Mouse (Mus musculus) forebrain, postnatal 0 days (tissue): Measurements from ENCODE around the gene Ggnbp2. TPM values are rescaled to one million over a fixed set of nuclear protein-coding genes. Genes with fewer than 3 reads are reported as not detected.
"Not testable (repeated sequence)": the region's sequence is repeated elsewhere in the genome, so short reads cannot be mapped to it uniquely, and the experiment has no call there.

Source experiments
- ATAC-seq: fragments of 200-750 bp; cut with Nextera tagmentation; 2 replicates; pipeline ENCODE4 v1.8.0; 2017; ENCODE audit warnings: mild to moderate bottlenecking, moderate library complexity
- DNase-seq: peaks from one replicate; pipeline ENCODE4 v3.0.0-alpha.2; 2015
- H3K27ac ChIP-seq: fragments of 300-500 bp; sonication (generic); 2 replicates; pipeline ENCODE4 v1.5.1; 2014; ENCODE audit warnings: low read depth, mild to moderate bottlenecking, antibody characterized with exemption, low read length, moderate library complexity, mixed read lengths
- H3K27me3 ChIP-seq: fragments of 300-500 bp; sonication (generic); 2 replicates; pipeline ENCODE4 v1.6.1; 2014; ENCODE audit warnings: mild to moderate bottlenecking, low read length, mixed read lengths; ENCODE audit not compliant: insufficient read depth
- H3K36me3 ChIP-seq: fragments of 300-500 bp; sonication (generic); 2 replicates; pipeline ENCODE4 v1.6.1; 2014; ENCODE audit warnings: mild to moderate bottlenecking, moderate library complexity; ENCODE audit not compliant: insufficient read depth
- H3K4me1 ChIP-seq: fragments of 300-500 bp; sonication (generic); 2 replicates; pipeline ENCODE4 v1.6.1; 2014; ENCODE audit warnings: antibody characterized with exemption; ENCODE audit not compliant: insufficient read depth
- H3K4me2 ChIP-seq: fragments of 300-500 bp; sonication (generic); 2 replicates; pipeline ENCODE4 v1.6.1; 2014; ENCODE audit warnings: low read depth, mild to moderate bottlenecking, moderate library complexity
- H3K4me3 ChIP-seq: fragments of 300-500 bp; sonication (generic); 2 replicates; pipeline ENCODE4 v1.5.1; 2014; ENCODE audit warnings: low read depth, low read length, mixed read lengths
- H3K9ac ChIP-seq: fragments of 300-500 bp; sonication (generic); 2 replicates; pipeline ENCODE4 v1.6.1; 2014; ENCODE audit warnings: mild to moderate bottlenecking
- H3K9me3 ChIP-seq: fragments of 300-500 bp; sonication (generic); 2 replicates; pipeline ENCODE4 v1.6.1; 2016; ENCODE audit warnings: low read length
- CTCF ChIP-seq: sonication (generic); IDR thresholded peaks from 2 replicates; pipeline ENCODE4 v1.5.1; 2016; ENCODE audit warnings: antibody characterized with exemption, control low read depth, low read depth
- WGBS: fragments of 180-500 bp; shearing (Covaris S2); extraction: QIAGEN DNeasy Blood & Tissue Kit; methylation state at CpG from one replicate; pipeline ENCODE4 v1.1.7; 2014; 5-methylcytosine and 5-hydroxymethylcytosine counted together
- polyA plus RNA-seq: library from polyadenylated mRNA; unstranded; fragments of >200 nt; fragmentation: Nextera tagmentation; extraction: Ambion mirVana; gene quantifications from 2 replicates; pipeline ENCODE4 v1.2.1, GENCODE M21; 2015
- total RNA-seq: library from RNA; depleted of rRNA; stranded (reverse); fragments of >200 nt; gene quantifications from 2 replicates; pipeline ENCODE4 v1.2.3, GENCODE M21; 2014

Ggnbp2 gene
- total and polyA plus RNA-seq, 2 experiments from 2014 or later, result 68.2 to 70.8 TPM

- TF ChIP-seq CTCF, result no peak
- Histone ChIP-seq H3K4me2 (no peak overlapping the region), H3K27ac (no peak overlapping the region), H3K27me3 (no peaks in the 10 kb centered on the region), H3K4me3 (no peak overlapping the region), H3K9ac (no peak overlapping the region), H3K9me3 (no peaks in the 10 kb centered on the region), H3K4me1 (no peaks in the 10 kb centered on the region), H3K36me3 (peaks cover 43% of the 10 kb centered on the region)
- WGBS, result 96% methylated on average over 15 of the region's 15 CpGs
- no peak for DNase-seq
- ATAC-seq, result no peak
Measured at GRCm38 (mm10) chr11:84846741-84847474, 23.7 kb downstream of the Ggnbp2 start.

GRCm38 (mm10) chr11:84839330-84839729 lies 31.3 kb downstream of the Ggnbp2 start:
- H3K4me1 ChIP-seq, result no peaks in the 10 kb centered on the region
- no peak overlapping the region for H3K4me3 ChIP-seq
- no peaks in the 10 kb centered on the region for H3K9me3 ChIP-seq
- no peak for ATAC-seq
- 96% methylated on average over 2 of the region's 2 CpGs for WGBS
- DNase-seq, result no peak
- no peak overlapping the region for H3K4me2 ChIP-seq
- H3K27ac ChIP-seq, result no peak overlapping the region
- H3K27me3 ChIP-seq, result no peaks in the 10 kb centered on the region
- no peak for TF ChIP-seq CTCF
- no peak overlapping the region for H3K9ac ChIP-seq
- H3K36me3 ChIP-seq, result peaks cover 55% of the 10 kb centered on the region

GRCm38 (mm10) chr11:84829495-84829894 lies 41.1 kb downstream of the Ggnbp2 start:
- H3K4me2 ChIP-seq, result peak overlapping the region; percentile 87
- H3K27ac ChIP-seq, ATAC-seq, DNase-seq, H3K9me3 ChIP-seq, H3K27me3 ChIP-seq, H3K4me1 ChIP-seq: not testable (repeated sequence)
- H3K36me3 ChIP-seq, result peaks cover 26% of the 10 kb centered on the region
- peak overlapping the region; percentile 64; the same call in 1 of the 2 replicates for H3K9ac ChIP-seq
- 78% methylated on average over 11 of the region's 11 CpGs for WGBS
- peak overlapping the region; percentile 52 for H3K4me3 ChIP-seq

GRCm38 (mm10) chr11:84828516-84829399 lies 41.9 kb downstream of the Ggnbp2 start, which contains the start of gene Dhrs11:
TSS of gene Dhrs11 (minus strand) at chr11:84828994.
- TF ChIP-seq CTCF, result no peak
- peak; percentile 90 for ATAC-seq
- 2% methylated on average over 62 of the region's 62 CpGs for WGBS
- Histone ChIP-seq H3K4me2 (peak within 1 kb of the TSS; percentile 87), H3K4me3 (peak within 1 kb of the TSS; percentile 52), H3K27ac (peak within 1 kb of the TSS; percentile 50), H3K9me3 (no peaks in the 10 kb centered on the region), H3K4me1 (no peaks in the 10 kb centered on the region; the same call in none of the 2 replicates), H3K36me3 (peaks cover 19% of the 10 kb centered on the region), H3K27me3 (no peaks in the 10 kb centered on the region), H3K9ac (peak within 1 kb of the TSS; percentile 64)
- peak; percentile 78 for DNase-seq

GRCm38 (mm10) chr11:84827901-84828503 lies 42.6 kb downstream of the Ggnbp2 start:
- no peaks in the 10 kb centered on the region; the same call in none of the 2 replicates for H3K4me1 ChIP-seq
- 53% methylated on average over 3 of the region's 3 CpGs for WGBS
- H3K9ac ChIP-seq, result peak overlapping the region; percentile 64; the same call in 1 of the 2 replicates
- H3K4me3 ChIP-seq, result peak overlapping the region; percentile 52
- peaks cover 16% of the 10 kb centered on the region for H3K36me3 ChIP-seq
- H3K27ac ChIP-seq, result no peak overlapping the region
- TF ChIP-seq CTCF, result no peak
- DNase-seq (no peak), ATAC-seq (no peak)
- H3K4me2 ChIP-seq, result peak overlapping the region; percentile 87
- H3K9me3 ChIP-seq, result no peaks in the 10 kb centered on the region
- H3K27me3 ChIP-seq, result no peaks in the 10 kb centered on the region

- TF ChIP-seq CTCF, result no peak
- Histone ChIP-seq H3K27ac (no peak overlapping the region), H3K4me3 (no peak overlapping the region), H3K9ac (no peak overlapping the region), H3K4me2 (no peak overlapping the region), H3K9me3 (no peaks in the 10 kb centered on the region), H3K27me3 (no peaks in the 10 kb centered on the region), H3K36me3 (peaks cover 11% of the 10 kb centered on the region), H3K4me1 (no peaks in the 10 kb centered on the region; the same call in none of the 2 replicates)
- no peak for ATAC-seq
- no peak for DNase-seq
Measured at GRCm38 (mm10) chr11:84827492-84827891, 43.1 kb downstream of the Ggnbp2 start.
